Mouse (Mus musculus) spleen, adult 2 months (tissue): ENCODE results near the gene Gm9970. TPM values are rescaled to one million over a fixed set of nuclear protein-coding genes. Genes with fewer than 3 reads are reported as not detected.
A peak's percentile ranks its signal among the peaks of the same experiment; 100 is the strongest.

Source experiments
- DNase-seq, 2 experiments: peaks; one replicate each; pipeline versions ENCODE4 v3.0.0 to v3.0.0-alpha.2; 2012 to 2021; ENCODE audit warnings: low spot score in 2 of 2, low read depth in 1 of 2
- H3K27ac ChIP-seq: fragments of 200-500 bp; 2 replicates; pipeline ENCODE4 v1.5.1; 2012; ENCODE audit warnings: low read length, inconsistent platforms; ENCODE audit not compliant: insufficient read depth
- H3K27me3 ChIP-seq: fragments of 200-500 bp; 2 replicates; pipeline ENCODE4 v1.6.1; 2012; ENCODE audit warnings: mild to moderate bottlenecking, moderate library complexity, low read length, inconsistent platforms; ENCODE audit not compliant: control insufficient read depth, insufficient read depth
- H3K36me3 ChIP-seq: fragments of 200-500 bp; 2 replicates; pipeline ENCODE4 v1.6.1; 2012; ENCODE audit warnings: mild to moderate bottlenecking, low read length, inconsistent platforms; ENCODE audit not compliant: control insufficient read depth, insufficient read depth
- H3K4me1 ChIP-seq: fragments of 200-500 bp; 2 replicates; pipeline ENCODE4 v1.6.1; 2011; ENCODE audit warnings: inconsistent platforms; ENCODE audit not compliant: control insufficient read depth, insufficient read depth, insufficient read length
- H3K4me3 ChIP-seq: fragments of 200-500 bp; 2 replicates; pipeline ENCODE4 v1.5.1; 2011; ENCODE audit warnings: mild to moderate bottlenecking, inconsistent platforms; ENCODE audit not compliant: insufficient read depth, insufficient read length; ENCODE audit errors: extremely low read depth
- CTCF ChIP-seq: fragments of 200-500 bp; IDR thresholded peaks from 2 replicates; pipeline ENCODE4 v1.5.1; 2011; ENCODE audit warnings: mild to moderate bottlenecking, inconsistent platforms; ENCODE audit not compliant: insufficient read depth, insufficient read length, insufficient replicate concordance; ENCODE audit errors: extremely low read depth
- POLR2A ChIP-seq: fragments of 200-500 bp; IDR thresholded peaks from 2 replicates; pipeline ENCODE4 v1.6.1; 2011; ENCODE audit warnings: low read depth, low read length, inconsistent platforms
- WGBS: fragments of 180-500 bp; shearing (Covaris S2); methylation state at CpG from one replicate; pipeline ENCODE4 v1.1.7; 2018; 5-methylcytosine and 5-hydroxymethylcytosine counted together
- polyA plus RNA-seq: library from polyadenylated mRNA; depleted of rRNA; stranded (reverse); fragments of >200 nt; gene quantifications from 2 replicates; pipeline ENCODE4 v1.2.3, GENCODE M21; 2012; rRNA removed

Gm9970 gene
- polyA plus RNA-seq, 1 experiment: 0.29 TPM

GRCm38 (mm10) chr5:31192939-31193630 is 47.9 kb downstream of the Gm9970 start, which contains the start of the genes Snx17 and Eif2b4:
Gene Snx17, plus strand, starts transcription at chr5:31193227.
Gene Eif2b4, minus strand, starts transcription at chr5:31193430.
- H3K27me3 ChIP-seq: no peaks in the 10 kb centered on the region
- H3K4me3 ChIP-seq: peak within 1 kb of the TSS; percentile 93
- peak; percentile 98 to 100 for DNase-seq
- H3K36me3 ChIP-seq: peaks cover 47% of the 10 kb centered on the region
- TF ChIP-seq CTCF: peak; percentile 59; the same call in 1 of the 2 replicates
- TF ChIP-seq POLR2A: peak; percentile 80
- under 1% methylated on average over 48 of the region's 48 CpGs for WGBS
- peaks cover 7% of the 10 kb centered on the region; the same call in 1 of the 2 replicates for H3K4me1 ChIP-seq
- peak within 1 kb of the TSS; percentile 88 for H3K27ac ChIP-seq

- H3K4me3 ChIP-seq: peak overlapping the region; percentile 82
- 9% methylated on average over 42 of the region's 42 CpGs for WGBS
- no peak for DNase-seq
- peaks cover 7% of the 10 kb centered on the region; the same call in 1 of the 2 replicates for H3K4me1 ChIP-seq
- H3K36me3 ChIP-seq: peaks cover 45% of the 10 kb centered on the region
- TF ChIP-seq POLR2A: no peak
- no peak for TF ChIP-seq CTCF
- peak overlapping the region; percentile 88 for H3K27ac ChIP-seq
- no peaks in the 10 kb centered on the region for H3K27me3 ChIP-seq
These were observed 48.7 kb downstream of the Gm9970 start for GRCm38 (mm10) chr5:31192045-31192938.

Other genes with a start within 250 kb of the Gm9970 start
- 43.9 and 53.5 TPM in 2 replicates for gene Atraid, start 192.9 kb downstream of the Gm9970 start, polyA plus RNA-seq
- gene Slc5a6, start 192.3 kb downstream of the Gm9970 start, polyA plus RNA-seq: 16.0 and 16.3 TPM in 2 replicates
- gene Cad, start 186.5 kb downstream of the Gm9970 start, polyA plus RNA-seq: 44.0 and 52.5 TPM in 2 replicates
- gene Dnajc5g, start 134.9 kb downstream of the Gm9970 start, polyA plus RNA-seq: not detected in 2 replicates
- 0.08 and 0.09 TPM in 2 replicates for gene Slc30a3, start 133.0 kb downstream of the Gm9970 start, polyA plus RNA-seq
- gene Trim54, start 124.5 kb downstream of the Gm9970 start, polyA plus RNA-seq: not detected in 2 replicates
- gene Ucn, start 102.4 kb downstream of the Gm9970 start, polyA plus RNA-seq: not detected in 2 replicates
- gene Mpv17, start 87.0 kb downstream of the Gm9970 start, polyA plus RNA-seq: 32.0 and 34.9 TPM in 2 replicates
- gene Gm29609, start 61.3 kb downstream of the Gm9970 start, polyA plus RNA-seq: 1.4 and 2.1 TPM in 2 replicates
- 47.3 and 48.9 TPM in 2 replicates for gene Gtf3c2, start 61.1 kb downstream of the Gm9970 start, polyA plus RNA-seq
- gene Snx17, start 48.0 kb downstream of the Gm9970 start, polyA plus RNA-seq: 58.4 and 66.9 TPM in 2 replicates
- 31.9 and 40.4 TPM in 2 replicates for gene Eif2b4, start 47.8 kb downstream of the Gm9970 start, polyA plus RNA-seq
- 49.3 and 79.8 TPM in 2 replicates for gene Zfp513, start 38.9 kb downstream of the Gm9970 start, polyA plus RNA-seq
- gene Ppm1g, start 20.5 kb downstream of the Gm9970 start, polyA plus RNA-seq: 65.7 and 110 TPM in 2 replicates
- 148 and 199 TPM in 2 replicates for gene Nrbp1, start 368 bp downstream of the Gm9970 start, polyA plus RNA-seq
- 25.0 and 37.0 TPM in 2 replicates for gene Krtcap3, start 10.5 kb upstream of the Gm9970 start, polyA plus RNA-seq
- gene Ift172, start 49.9 kb upstream of the Gm9970 start, polyA plus RNA-seq: 17.0 and 18.4 TPM in 2 replicates
- gene Fndc4, start 54.8 kb upstream of the Gm9970 start, polyA plus RNA-seq: 3.6 and 4.9 TPM in 2 replicates
- 0.08 TPM in 1 of 2 replicates, not detected in the other for gene Gckr, start 56.2 kb upstream of the Gm9970 start, polyA plus RNA-seq
- gene Zfp512, start 211.2 kb upstream of the Gm9970 start, polyA plus RNA-seq: 9.1 and 9.6 TPM in 2 replicates
- not detected in 2 replicates for gene 4930548H24Rik, start 244.5 kb upstream of the Gm9970 start, polyA plus RNA-seq